ENCODE assay signal across 20 mouse cellular contexts in genomic region chr1:189700186-189700585, GRCm38 (mm10). TPM values are rescaled to one million over a fixed set of nuclear protein-coding genes. Genes with fewer than 3 reads are reported as not detected.
DNase-seq lines count a peak whose midpoint lies in the region; ATAC-seq and TF ChIP-seq lines count a peak whose summit lies in the region.
"Had no signal": no experiment of that assay in that cellular context is flagged by ENCODE, and none has a peak within 500 bp of the region (broad histone marks: within the 10 kb centered on the region; RNA-seq: fewer than 3 reads in every experiment).

No protein-coding gene starts in this region.

- no peaks in the 10 kb centered on the region for H3K9me3 ChIP-seq in stomach, postnatal 0 days (ENCODE audit: control insufficient read depth, low read length)
- no peaks in the 10 kb centered on the region for H3K9me3 ChIP-seq in intestine, postnatal 0 days (ENCODE audit: control insufficient read depth)
- H3K9me3 ChIP-seq: forebrain, embryonic 10.5 days had no signal

- no peak for TF ChIP-seq EP300 in stomach, postnatal 0 days (optimal IDR thresholded peaks at IDR 0.05)

- H3K36me3 ChIP-seq in stomach, postnatal 0 days (ENCODE audit: control insufficient read depth, insufficient read depth, low read length), result no peaks in the 10 kb centered on the region
- H3K36me3 ChIP-seq in intestine, postnatal 0 days (ENCODE audit: control insufficient read depth, insufficient read depth), result no peaks in the 10 kb centered on the region
- H3K36me3 ChIP-seq: forebrain, embryonic 10.5 days had no signal

- peak; percentile 7; the same call in 1 of the 2 replicates for TF ChIP-seq CTCF in stomach, postnatal 0 days (IDR thresholded peaks at IDR 0.05; ENCODE audit: low read depth)
- no peak for TF ChIP-seq CTCF in intestine, postnatal 0 days (IDR thresholded peaks at IDR 0.05; ENCODE audit: low read depth)

- no peak overlapping the region for H3K4me3 ChIP-seq in stomach, postnatal 0 days (ENCODE audit: low read depth, low read length)
- no peak overlapping the region for H3K4me3 ChIP-seq in intestine, postnatal 0 days (ENCODE audit: low read depth, low read length)
- H3K4me3 ChIP-seq: forebrain, embryonic 10.5 days; heart, adult 2 months had no signal

- H3K4me2 ChIP-seq in stomach, postnatal 0 days (replicated peaks; ENCODE audit: low read depth), result no peak overlapping the region
- H3K4me2 ChIP-seq in intestine, postnatal 0 days (replicated peaks; ENCODE audit: low read depth), result no peak overlapping the region
- H3K4me2 ChIP-seq: heart, embryonic 11.5 days; hindbrain, embryonic 14.5 days had no signal

- no peaks in the 10 kb centered on the region for H3K4me1 ChIP-seq in stomach, postnatal 0 days (replicated peaks; ENCODE audit: control insufficient read depth, insufficient read depth)
- no peaks in the 10 kb centered on the region for H3K4me1 ChIP-seq in intestine, postnatal 0 days (replicated peaks; ENCODE audit: control insufficient read depth, insufficient read depth, low read length)
- H3K4me1 ChIP-seq: forebrain, embryonic 10.5 days had no signal

- H3K27ac ChIP-seq in stomach, postnatal 0 days (replicated peaks), result no peak overlapping the region
- H3K27ac ChIP-seq in intestine, postnatal 0 days (ENCODE audit: low read depth, low read length), result no peak overlapping the region
- H3K27ac ChIP-seq: forebrain, embryonic 10.5 days; heart, adult 2 months; hindbrain, embryonic 14.5 days; hindbrain, postnatal 0 days had no signal

- 73% methylated on average over 6 of the region's 6 CpGs for WGBS in stomach, postnatal 0 days
- 73% methylated on average over 6 of the region's 6 CpGs for WGBS in intestine, postnatal 0 days

- ATAC-seq in stomach, postnatal 0 days (ENCODE audit: low FRiP score, low TSS enrichment), result no peak
- no peak for ATAC-seq in intestine, postnatal 0 days

- peak; percentile 84 for DNase-seq in heart, adult 11 months
- no peak for DNase-seq in heart, adult 9 months (ENCODE audit: low spot score in 2 of 2)
- DNase-seq in kidney, postnatal 14 days, result peak; percentile 21
- DNase-seq in kidney, adult 9 months, result no peak
- DNase-seq in stomach, postnatal 0 days (ENCODE audit: low spot score), result no peak
- DNase-seq: adrenal gland, adult 2 months; adrenal gland, postnatal 14 days; cerebellum, adult 11 months; cerebellum, adult 2 months; cerebellum, adult 9-11 months; cerebellum, postnatal 25 days; gastrocnemius, postnatal 25 days; heart, adult 2 months; heart, postnatal 10 days; heart, postnatal 4 days had no signal

- H3K9ac ChIP-seq in stomach, postnatal 0 days (ENCODE audit: low read length), result no peak overlapping the region
- H3K9ac ChIP-seq in intestine, postnatal 0 days (ENCODE audit: low read depth, low read length), result no peak overlapping the region
- H3K9ac ChIP-seq: hindbrain, embryonic 14.5 days had no signal

- no peaks in the 10 kb centered on the region for H3K27me3 ChIP-seq in stomach, postnatal 0 days (ENCODE audit: control insufficient read depth, insufficient read depth, low read length)
- H3K27me3 ChIP-seq in intestine, postnatal 0 days (replicated peaks; ENCODE audit: control insufficient read depth, insufficient read depth, low read length), result no peaks in the 10 kb centered on the region

RNA-seq across cellular contexts. Expression of gene Cenpf, which starts 12.3 kb away (rescaled TPM):
- 16.5 and 21.7 TPM in 2 replicates for polyA plus RNA-seq in stomach, postnatal 0 days (2015; fragmentation: Nextera tagmentation; extraction: Ambion mirVana)
- 17.8 and 18.9 TPM in 2 replicates for polyA plus RNA-seq in intestine, postnatal 0 days (2015; fragmentation: Nextera tagmentation; extraction: Ambion mirVana)

RNA-seq across cellular contexts. Expression of gene Ptpn14, which starts 27.9 kb away (rescaled TPM):
- 4.5 and 5.3 TPM in 2 replicates for polyA plus RNA-seq in stomach, postnatal 0 days (2015; fragmentation: Nextera tagmentation; extraction: Ambion mirVana)
- polyA plus RNA-seq in intestine, postnatal 0 days (2015; fragmentation: Nextera tagmentation; extraction: Ambion mirVana), result 1.5 and 1.9 TPM in 2 replicates

Comparison
In these comparisons a context has a peak if more than half of its experiments do, and no peak if none do; other contexts are left out.
1. DNase-seq: peak in heart, adult 11 months (single experiment) and kidney, postnatal 14 days (single experiment); none in heart, adult 9 months (0 of 2), kidney, adult 9 months (single experiment) and stomach, postnatal 0 days (single experiment).